Mouse (Mus musculus) myocyte (in vitro differentiated cells): ENCODE results near the gene Fermt2.

Experiments
- CEBPB ChIP-seq: IDR thresholded peaks from 2 replicates; pipeline ENCODE4 v1.6.1; 2011; ENCODE audit warnings: mild to moderate bottlenecking, moderate library complexity; ENCODE audit not compliant: poor library complexity, insufficient read depth, severe bottlenecking
- MYOD1 ChIP-seq, 3 experiments: IDR thresholded peaks; one replicate each; pipeline ENCODE4 v1.6.1; 2011; ENCODE audit warnings: control low read depth in 2 of 3, low read depth in 2 of 3, mild to moderate bottlenecking in 2 of 3, moderate library complexity in 1 of 3; ENCODE audit not compliant: insufficient read length in 2 of 3, control insufficient read depth in 1 of 3
- MYOG ChIP-seq, 3 experiments: IDR thresholded peaks; one replicate each; pipeline ENCODE4 v1.6.1; 2011; ENCODE audit warnings: control low read depth in 2 of 3, low read depth in 2 of 3, mild to moderate bottlenecking in 2 of 3; ENCODE audit not compliant: insufficient read length in 2 of 3, control insufficient read depth in 1 of 3, insufficient read depth in 1 of 3
- POLR2A ChIP-seq: IDR thresholded peaks from one replicate; pipeline ENCODE4 v1.6.1; 2011; ENCODE audit warnings: low read depth, mild to moderate bottlenecking, control low read depth, moderate library complexity; ENCODE audit not compliant: insufficient read length
- REST ChIP-seq: IDR thresholded peaks from one replicate; pipeline ENCODE4 v1.6.1; 2011; ENCODE audit warnings: mild to moderate bottlenecking, control low read depth, moderate library complexity; ENCODE audit not compliant: insufficient read depth, insufficient read length
- TCF3 ChIP-seq: IDR thresholded peaks from one replicate; pipeline ENCODE4 v1.6.1; 2011; ENCODE audit warnings: low read depth, control low read depth; ENCODE audit not compliant: insufficient read length

GRCm38 (mm10) chr14:45544905-45545304, 15.0 kb upstream of the Fermt2 start:
- TF ChIP-seq MYOD1 (IDR thresholded peaks at IDR 0.05; ENCODE audit: control insufficient read depth in 1 of 3, insufficient read length in 2 of 3, low read depth in 2 of 3) (no peak), POLR2A (no peak), TCF3 (no peak), CEBPB (no peak), REST (no peak), MYOG (IDR thresholded peaks at IDR 0.05; ENCODE audit: control insufficient read depth in 1 of 3, insufficient read depth in 1 of 3, insufficient read length in 2 of 3, low read depth in 2 of 3) (no peak)
